Mouse (Mus musculus): ENCODE measurements around the gene D11Wsu47e. TPM values are rescaled to one million over a fixed set of nuclear protein-coding genes. Genes with fewer than 3 reads are reported as not detected.

The D11Wsu47e gene
- total and polyA plus RNA-seq, 2 experiments from 2014 or later: 10.4 to 18.1 TPM

GRCm38 (mm10) chr11:113660940-113661339, 23.3 kb upstream of the D11Wsu47e start:
- peaks cover 77% of the 10 kb centered on the region for H3K36me3 ChIP-seq (replicated peaks; ENCODE audit: control insufficient read depth, insufficient read depth, low read length)

DNA sequence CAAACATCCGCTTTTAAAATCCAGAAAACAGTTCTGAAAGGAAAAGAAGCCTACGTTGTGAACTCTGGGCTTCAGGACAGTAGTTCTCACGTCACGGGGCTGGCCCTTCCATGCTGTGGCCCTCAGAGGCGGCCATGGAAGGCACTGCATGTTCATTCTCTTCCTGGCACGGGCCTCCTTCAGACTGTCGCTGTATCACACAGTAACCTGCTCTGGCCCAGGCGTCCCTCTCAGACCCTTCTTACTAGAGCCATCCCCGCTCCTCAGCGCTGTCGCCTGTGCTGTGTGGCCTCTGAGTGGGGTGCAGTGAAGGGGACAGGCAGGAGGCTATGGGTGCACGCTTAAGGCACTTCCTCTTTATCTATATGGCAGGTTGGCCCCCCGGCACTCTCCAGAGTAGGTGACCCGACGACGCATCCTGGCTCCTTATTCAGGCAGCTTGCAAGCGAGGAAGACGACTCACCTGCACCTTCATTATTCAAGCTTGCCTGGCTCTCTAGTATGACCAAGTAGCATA, 22.3 kb upstream of the D11Wsu47e start:
- DNase-seq (ENCODE audit: low spot score) (no peak), ATAC-seq (ENCODE audit: insufficient read depth, low read depth) (no peak)
- WGBS: 86% methylated on average over 18 of the region's 18 CpGs
- Histone ChIP-seq H3K4me1 (ENCODE audit: control insufficient read depth, insufficient read depth) (no peaks in the 10 kb centered on the region), H3K9me3 (replicated peaks; ENCODE audit: control insufficient read depth, low read length) (no peaks in the 10 kb centered on the region), H3K27me3 (ENCODE audit: control insufficient read depth, insufficient read depth, low read length) (no peaks in the 10 kb centered on the region), H3K27ac (ENCODE audit: low read depth) (no peak overlapping the region), H3K4me3 (ENCODE audit: low read depth, low read length) (no peak overlapping the region), H3K36me3 (replicated peaks; ENCODE audit: control insufficient read depth, insufficient read depth, low read length) (peaks cover 67% of the 10 kb centered on the region), H3K9ac (replicated peaks; ENCODE audit: low read depth, low read length) (no peak overlapping the region), H3K4me2 (ENCODE audit: low read depth, low read length) (no peak overlapping the region)
- TF ChIP-seq EP300 (IDR thresholded peaks at IDR 0.05; ENCODE audit: low read depth) (no peak), CTCF (IDR thresholded peaks at IDR 0.05; ENCODE audit: low read depth) (no peak)

More at GRCm38 (mm10) chr11:113660940-113661339, 23.3 kb upstream of the D11Wsu47e start:
- Histone ChIP-seq H3K4me2 (ENCODE audit: low read depth, low read length) (no peak overlapping the region), H3K9ac (replicated peaks; ENCODE audit: low read depth, low read length) (no peak overlapping the region), H3K9me3 (replicated peaks; ENCODE audit: control insufficient read depth, low read length) (no peaks in the 10 kb centered on the region), H3K27ac (ENCODE audit: low read depth) (no peak overlapping the region), H3K4me1 (ENCODE audit: control insufficient read depth, insufficient read depth) (no peaks in the 10 kb centered on the region), H3K27me3 (ENCODE audit: control insufficient read depth, insufficient read depth, low read length) (no peaks in the 10 kb centered on the region), H3K4me3 (ENCODE audit: low read depth, low read length) (no peak overlapping the region)
- WGBS: 91% methylated on average over 11 of the region's 11 CpGs
- DNase-seq (ENCODE audit: low spot score) (no peak), ATAC-seq (ENCODE audit: insufficient read depth, low read depth) (no peak)
- TF ChIP-seq CTCF (IDR thresholded peaks at IDR 0.05; ENCODE audit: low read depth) (no peak), EP300 (IDR thresholded peaks at IDR 0.05; ENCODE audit: low read depth) (no peak)

DNA sequence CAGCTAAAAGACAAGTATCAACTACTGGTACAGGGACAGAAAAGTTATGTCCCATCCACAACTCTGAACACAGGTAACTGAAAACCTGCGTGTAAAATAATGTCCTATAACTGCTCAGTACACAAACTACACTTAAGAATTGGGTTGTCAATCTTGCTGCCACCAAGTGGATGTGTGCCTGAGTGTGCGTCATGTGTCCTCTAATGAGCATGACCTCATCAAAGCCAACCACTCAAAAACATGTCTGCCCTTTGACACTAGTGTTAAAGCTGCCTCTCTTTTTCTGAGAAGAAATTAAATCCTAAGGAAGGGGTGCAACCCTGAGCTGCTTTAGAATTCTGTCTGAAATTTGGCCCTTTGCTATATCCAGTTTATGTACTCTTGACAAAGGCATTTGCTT, 19.9 kb upstream of the D11Wsu47e start:
- no peaks in the 10 kb centered on the region for H3K27me3 ChIP-seq (ENCODE audit: control insufficient read depth, insufficient read depth, low read length)
- H3K4me3 ChIP-seq (ENCODE audit: low read depth, low read length): no peak overlapping the region
- TF ChIP-seq EP300 (IDR thresholded peaks at IDR 0.05; ENCODE audit: low read depth) (no peak), CTCF (IDR thresholded peaks at IDR 0.05; ENCODE audit: low read depth) (no peak)
- DNase-seq (ENCODE audit: low spot score) (no peak), ATAC-seq (ENCODE audit: insufficient read depth, low read depth) (no peak)
- H3K9me3 ChIP-seq (replicated peaks; ENCODE audit: control insufficient read depth, low read length): no peaks in the 10 kb centered on the region
- peaks cover 58% of the 10 kb centered on the region for H3K36me3 ChIP-seq (replicated peaks; ENCODE audit: control insufficient read depth, insufficient read depth, low read length)
- no peak overlapping the region for H3K4me2 ChIP-seq (ENCODE audit: low read depth, low read length)
- no peak overlapping the region for H3K27ac ChIP-seq (ENCODE audit: low read depth)
- no peak overlapping the region for H3K9ac ChIP-seq (replicated peaks; ENCODE audit: low read depth, low read length)
- peaks cover 3% of the 10 kb centered on the region; the same call in 1 of the 2 replicates for H3K4me1 ChIP-seq (ENCODE audit: control insufficient read depth, insufficient read depth)
- WGBS: 57% methylated on average over 2 of the region's 2 CpGs

DNA sequence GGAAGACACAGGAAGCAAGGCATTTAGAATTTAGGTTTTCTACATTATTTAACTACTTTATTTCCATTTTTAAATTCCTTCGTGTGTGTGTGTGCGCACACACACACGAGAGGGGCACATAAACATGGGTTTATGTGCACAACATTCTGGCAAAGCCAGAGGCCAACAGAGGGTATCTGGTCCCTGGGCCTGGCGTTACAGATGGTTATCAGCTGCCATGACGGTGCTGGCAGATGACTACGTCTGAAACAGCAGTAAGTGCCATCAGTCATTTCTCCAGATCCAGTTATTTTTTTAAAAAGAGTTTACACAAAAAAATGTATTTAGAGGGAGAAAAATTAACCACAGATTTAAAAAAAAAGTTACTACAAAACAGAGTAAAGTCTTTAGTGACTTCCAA, 18.0 kb upstream of the D11Wsu47e start:
- Histone ChIP-seq H3K4me3 (ENCODE audit: low read depth, low read length) (no peak overlapping the region), H3K27ac (ENCODE audit: low read depth) (no peak overlapping the region), H3K9ac (replicated peaks; ENCODE audit: low read depth, low read length) (no peak overlapping the region), H3K9me3 (replicated peaks; ENCODE audit: control insufficient read depth, low read length) (no peaks in the 10 kb centered on the region), H3K4me2 (ENCODE audit: low read depth, low read length) (no peak overlapping the region), H3K36me3 (replicated peaks; ENCODE audit: control insufficient read depth, insufficient read depth, low read length) (peaks cover 43% of the 10 kb centered on the region), H3K27me3 (ENCODE audit: control insufficient read depth, insufficient read depth, low read length) (no peaks in the 10 kb centered on the region), H3K4me1 (ENCODE audit: control insufficient read depth, insufficient read depth) (peaks cover 3% of the 10 kb centered on the region; the same call in 1 of the 2 replicates)
- DNase-seq (ENCODE audit: low spot score) (no peak), ATAC-seq (ENCODE audit: insufficient read depth, low read depth) (no peak)
- 70% methylated on average over 6 of the region's 6 CpGs for WGBS
- TF ChIP-seq EP300 (IDR thresholded peaks at IDR 0.05; ENCODE audit: low read depth): no peak
- TF ChIP-seq CTCF (IDR thresholded peaks at IDR 0.05; ENCODE audit: low read depth): no peak

- H3K9me3 ChIP-seq (replicated peaks; ENCODE audit: control insufficient read depth, low read length): no peaks in the 10 kb centered on the region
- ATAC-seq (ENCODE audit: insufficient read depth, low read depth) (no peak), DNase-seq (ENCODE audit: low spot score) (no peak)
- peaks cover 43% of the 10 kb centered on the region for H3K36me3 ChIP-seq (replicated peaks; ENCODE audit: control insufficient read depth, insufficient read depth, low read length)
- no peaks in the 10 kb centered on the region for H3K27me3 ChIP-seq (ENCODE audit: control insufficient read depth, insufficient read depth, low read length)
- no peak overlapping the region for H3K9ac ChIP-seq (replicated peaks; ENCODE audit: low read depth, low read length)
- no peak overlapping the region for H3K27ac ChIP-seq (ENCODE audit: low read depth)
- TF ChIP-seq CTCF (IDR thresholded peaks at IDR 0.05; ENCODE audit: low read depth): no peak
- TF ChIP-seq EP300 (IDR thresholded peaks at IDR 0.05; ENCODE audit: low read depth): no peak
- WGBS: 56% methylated on average over 10 of the region's 10 CpGs
- H3K4me1 ChIP-seq (ENCODE audit: control insufficient read depth, insufficient read depth): peaks cover 3% of the 10 kb centered on the region; the same call in 1 of the 2 replicates
- no peak overlapping the region for H3K4me2 ChIP-seq (ENCODE audit: low read depth, low read length)
- H3K4me3 ChIP-seq (ENCODE audit: low read depth, low read length): no peak overlapping the region
These were observed 17.6 kb upstream of the D11Wsu47e start for GRCm38 (mm10) chr11:113666648-113667047.

GRCm38 (mm10) chr11:113667122-113667521, 17.1 kb upstream of the D11Wsu47e start:
- H3K27ac ChIP-seq (ENCODE audit: low read depth): peak overlapping the region; percentile 28; the same call in 1 of the 2 replicates

More at GRCm38 (mm10) chr11:113667122-113667521, 17.1 kb upstream of the D11Wsu47e start:
- ATAC-seq (ENCODE audit: insufficient read depth, low read depth) (no peak), DNase-seq (ENCODE audit: low spot score) (no peak)
- no peak overlapping the region for H3K4me2 ChIP-seq (ENCODE audit: low read depth, low read length)
- H3K9me3 ChIP-seq (replicated peaks; ENCODE audit: control insufficient read depth, low read length): no peaks in the 10 kb centered on the region
- peaks cover 39% of the 10 kb centered on the region for H3K36me3 ChIP-seq (replicated peaks; ENCODE audit: control insufficient read depth, insufficient read depth, low read length)
- H3K9ac ChIP-seq (replicated peaks; ENCODE audit: low read depth, low read length): no peak overlapping the region
- 80% methylated on average over 2 of the region's 2 CpGs for WGBS
- no peaks in the 10 kb centered on the region for H3K27me3 ChIP-seq (ENCODE audit: control insufficient read depth, insufficient read depth, low read length)
- TF ChIP-seq CTCF (IDR thresholded peaks at IDR 0.05; ENCODE audit: low read depth) (no peak), EP300 (IDR thresholded peaks at IDR 0.05; ENCODE audit: low read depth) (no peak)
- H3K4me3 ChIP-seq (ENCODE audit: low read depth, low read length): no peak overlapping the region
- peaks cover 3% of the 10 kb centered on the region; the same call in 1 of the 2 replicates for H3K4me1 ChIP-seq (ENCODE audit: control insufficient read depth, insufficient read depth)
